Mouse (Mus musculus) bone marrow macrophage, adult 2 months (primary cell): Measurements from ENCODE around the gene Akap6.

ENCODE experiments used
- CTCF ChIP-seq: IDR thresholded peaks from 2 replicates; pipeline ENCODE4 v1.5.1; 2012; ENCODE audit warnings: low read depth, mild to moderate bottlenecking, low read length, moderate library complexity
- POLR2A ChIP-seq: IDR thresholded peaks from 2 replicates; pipeline ENCODE4 v1.6.1; 2012; ENCODE audit warnings: mild to moderate bottlenecking, low read depth, low read length, borderline replicate concordance

- no peak for TF ChIP-seq POLR2A
- no peak for TF ChIP-seq CTCF
Measured at GRCm38 (mm10) chr12:52910345-52910744, 211.2 kb downstream of the Akap6 start.
